9 mouse cellular contexts compared by ENCODE assay signal in genomic region chr8:94861352-94861910, GRCm38 (mm10). TPM values are rescaled to one million over a fixed set of nuclear protein-coding genes. Genes with fewer than 3 reads are reported as not detected.
A peak's percentile ranks its signal among the peaks of the same experiment; 100 is the strongest.
DNase-seq lines count a peak whose midpoint lies in the region; ATAC-seq and TF ChIP-seq lines count a peak whose summit lies in the region.
"Had no signal": no experiment of that assay in that cellular context is flagged by ENCODE, and none has a peak within 500 bp of the region (broad histone marks: within the 10 kb centered on the region; RNA-seq: fewer than 3 reads in every experiment).

No protein-coding gene starts in this region.

- no peak for ATAC-seq in forebrain, embryonic 16.5 days

- no peak for TF ChIP-seq CTCF in thymus, adult 2 months (IDR thresholded peaks at IDR 0.05; ENCODE audit: borderline replicate concordance, control insufficient read depth, extremely low read depth, insufficient read depth, low read length, poor library complexity)

- no peak for TF ChIP-seq POLR2A in thymus, adult 2 months (IDR thresholded peaks at IDR 0.05; ENCODE audit: control insufficient read depth, extremely low read depth, insufficient read depth, low read length, poor library complexity)

- peaks cover 68% of the 10 kb centered on the region for H3K36me3 ChIP-seq in forebrain, embryonic 10.5 days (replicated peaks)
- peaks cover 19% of the 10 kb centered on the region for H3K36me3 ChIP-seq in forebrain, embryonic 16.5 days (ENCODE audit: control insufficient read depth, insufficient read depth)
- peaks cover 19% of the 10 kb centered on the region for H3K36me3 ChIP-seq in thymus, adult 2 months (ENCODE audit: control insufficient read depth, insufficient read depth, low read length)

- no peak overlapping the region for H3K27ac ChIP-seq in forebrain, embryonic 10.5 days
- H3K27ac ChIP-seq in forebrain, embryonic 16.5 days (ENCODE audit: low read length) = no peak overlapping the region
- no peak overlapping the region for H3K27ac ChIP-seq in thymus, adult 2 months (ENCODE audit: control insufficient read depth, insufficient read depth, low read length)
- H3K27ac ChIP-seq: neural tube, embryonic 12.5 days had no signal

- WGBS in forebrain, embryonic 10.5 days = 80% methylated on average over 8 of the region's 8 CpGs
- 79% methylated on average over 8 of the region's 8 CpGs for WGBS in forebrain, embryonic 16.5 days
- WGBS in thymus, adult 2 months = 79% methylated on average over 8 of the region's 8 CpGs

- H3K9ac ChIP-seq in forebrain, embryonic 16.5 days (replicated peaks; ENCODE audit: low read depth, low read length) = no peak overlapping the region
- H3K9ac ChIP-seq: neural tube, embryonic 12.5 days had no signal

- no peaks in the 10 kb centered on the region for H3K27me3 ChIP-seq in forebrain, embryonic 10.5 days (ENCODE audit: poor library complexity, severe bottlenecking)
- H3K27me3 ChIP-seq in forebrain, embryonic 16.5 days (replicated peaks; ENCODE audit: control insufficient read depth, insufficient read depth, low read length) = no peaks in the 10 kb centered on the region
- H3K27me3 ChIP-seq in thymus, adult 2 months (ENCODE audit: control insufficient read depth, insufficient read depth, low read length) = no peaks in the 10 kb centered on the region
- H3K27me3 ChIP-seq: neural tube, embryonic 12.5 days had no signal

- H3K9me3 ChIP-seq in forebrain, embryonic 10.5 days = no peaks in the 10 kb centered on the region
- no peaks in the 10 kb centered on the region for H3K9me3 ChIP-seq in forebrain, embryonic 16.5 days (ENCODE audit: control insufficient read depth, low read length)
- H3K9me3 ChIP-seq: neural tube, embryonic 12.5 days had no signal

- H3K4me1 ChIP-seq in forebrain, embryonic 10.5 days = peaks cover 21% of the 10 kb centered on the region
- H3K4me1 ChIP-seq in forebrain, embryonic 16.5 days (replicated peaks; ENCODE audit: control insufficient read depth, insufficient read depth, low read length) = peaks cover 14% of the 10 kb centered on the region
- H3K4me1 ChIP-seq in thymus, adult 2 months (replicated peaks; ENCODE audit: control insufficient read depth, insufficient read depth, low read length) = no peaks in the 10 kb centered on the region

- peak; percentile 60 for DNase-seq in forebrain, embryonic 10.5 days (ENCODE audit: extremely low spot score, low spot score)
- DNase-seq in urinary bladder, postnatal 14 days (ENCODE audit: low spot score) = peak; percentile 67
- DNase-seq in urinary bladder, postnatal 10 days (ENCODE audit: low spot score) = no peak
- DNase-seq in embryo, embryonic 9.5 days (ENCODE audit: extremely low spot score) = peak; percentile 56
- peak; percentile 82 for DNase-seq in kidney, adult 9 months
- DNase-seq in lung, postnatal 4 days = peak; percentile 41 to 79
- peak; percentile 71 for DNase-seq in thymus, adult 2 months

- no peak overlapping the region for H3K4me3 ChIP-seq in forebrain, embryonic 10.5 days
- no peak overlapping the region for H3K4me3 ChIP-seq in forebrain, embryonic 16.5 days (replicated peaks; ENCODE audit: low read length)
- H3K4me3 ChIP-seq in thymus, adult 2 months (ENCODE audit: control insufficient read depth, insufficient read depth, low read length) = no peak overlapping the region
- H3K4me3 ChIP-seq: neural tube, embryonic 12.5 days had no signal

- H3K4me2 ChIP-seq in forebrain, embryonic 16.5 days (ENCODE audit: low read length) = no peak overlapping the region
- H3K4me2 ChIP-seq: neural tube, embryonic 12.5 days had no signal

RNA-seq across cellular contexts. Expression of gene Polr2c, which starts 4.2 kb away (rescaled TPM):
- 176 and 179 TPM in 2 replicates for polyA plus RNA-seq in forebrain, embryonic 10.5 days (2016; fragmentation: Nextera tagmentation; extraction: Ambion mirVana)
- 150 and 153 TPM in 2 replicates for polyA plus RNA-seq in forebrain, embryonic 16.5 days (2015; fragmentation: Nextera tagmentation; extraction: Ambion mirVana)
- 146 and 160 TPM in 2 replicates for polyA plus RNA-seq in thymus, adult 2 months (2012; rRNA removed)

RNA-seq across cellular contexts. Expression of gene Dok4, which starts 14.7 kb away (rescaled TPM):
- 14.4 and 14.9 TPM in 2 replicates for polyA plus RNA-seq in forebrain, embryonic 10.5 days (2016; fragmentation: Nextera tagmentation; extraction: Ambion mirVana)
- polyA plus RNA-seq in forebrain, embryonic 16.5 days (2015; fragmentation: Nextera tagmentation; extraction: Ambion mirVana) = 75.3 and 81.4 TPM in 2 replicates
- 3.1 and 4.9 TPM in 2 replicates for polyA plus RNA-seq in thymus, adult 2 months (2012; rRNA removed)

RNA-seq across cellular contexts. Expression of gene Ciapin1, which starts 23.3 kb away (rescaled TPM):
- polyA plus RNA-seq in forebrain, embryonic 10.5 days (2016; fragmentation: Nextera tagmentation; extraction: Ambion mirVana) = 178 and 180 TPM in 2 replicates
- 119 and 148 TPM in 2 replicates for polyA plus RNA-seq in forebrain, embryonic 16.5 days (2015; fragmentation: Nextera tagmentation; extraction: Ambion mirVana)
- 49.2 and 53.5 TPM in 2 replicates for polyA plus RNA-seq in thymus, adult 2 months (2012; rRNA removed)

RNA-seq across cellular contexts. Expression of gene Coq9, which starts 23.3 kb away (rescaled TPM):
- polyA plus RNA-seq in forebrain, embryonic 10.5 days (2016; fragmentation: Nextera tagmentation; extraction: Ambion mirVana) = 51.1 and 56.6 TPM in 2 replicates
- polyA plus RNA-seq in forebrain, embryonic 16.5 days (2015; fragmentation: Nextera tagmentation; extraction: Ambion mirVana) = 56.8 and 60.7 TPM in 2 replicates
- 166 and 176 TPM in 2 replicates for polyA plus RNA-seq in thymus, adult 2 months (2012; rRNA removed)

RNA-seq across cellular contexts. Expression of gene Ccl17, which starts 51.2 kb away (rescaled TPM):
- not detected in 2 replicates for polyA plus RNA-seq in forebrain, embryonic 10.5 days (2016; fragmentation: Nextera tagmentation; extraction: Ambion mirVana)
- polyA plus RNA-seq in forebrain, embryonic 16.5 days (2015; fragmentation: Nextera tagmentation; extraction: Ambion mirVana) = 0.77 TPM in 1 of 2 replicates, not detected in the other
- 8.0 and 15.7 TPM in 2 replicates for polyA plus RNA-seq in thymus, adult 2 months (2012; rRNA removed)
- polyA plus RNA-seq: neural tube, embryonic 12.5 days had no signal
